Mouse (Mus musculus) adrenal gland, adult 18-20 months (tissue): Measurements from ENCODE around the gene Ak5. TPM values are rescaled to one million over a fixed set of nuclear protein-coding genes. Genes with fewer than 3 reads are reported as not detected.

Experiments
- DNase-seq, 2 experiments: peaks; one replicate each; pipeline ENCODE4 v3.0.0; 2021 to 2022; ENCODE audit warnings: low spot score in 2 of 2
- total RNA-seq, 2 experiments: library from RNA; stranded (reverse); gene quantifications; 1 replicate in 1 of 2; 2 replicates in 1 of 2; pipeline ENCODE4 v1.2.3; 2021

The Ak5 gene
- total RNA-seq, 2 experiments from 2014 or later: 3.0 to 4.4 TPM

DNA sequence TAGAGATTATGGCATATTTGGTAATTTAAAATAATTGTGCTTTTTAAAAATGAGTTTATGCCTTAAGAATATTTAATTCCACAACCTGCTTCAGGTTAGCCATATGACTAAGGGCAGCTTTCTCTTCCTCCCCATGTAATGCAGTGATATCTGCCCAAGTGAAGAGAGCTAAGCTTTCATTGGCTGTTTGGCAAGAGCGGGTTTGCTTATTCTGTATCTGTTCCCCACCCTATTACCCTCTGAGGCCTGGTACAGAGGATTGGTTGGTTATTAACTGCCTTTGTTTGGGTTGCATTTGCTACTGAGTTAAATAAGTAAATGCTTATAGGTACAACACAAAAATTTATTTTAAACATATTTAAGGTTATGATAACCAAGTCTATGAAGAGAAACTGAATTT is 221.2 kb downstream of the Ak5 start:
- no peak for DNase-seq

DNA sequence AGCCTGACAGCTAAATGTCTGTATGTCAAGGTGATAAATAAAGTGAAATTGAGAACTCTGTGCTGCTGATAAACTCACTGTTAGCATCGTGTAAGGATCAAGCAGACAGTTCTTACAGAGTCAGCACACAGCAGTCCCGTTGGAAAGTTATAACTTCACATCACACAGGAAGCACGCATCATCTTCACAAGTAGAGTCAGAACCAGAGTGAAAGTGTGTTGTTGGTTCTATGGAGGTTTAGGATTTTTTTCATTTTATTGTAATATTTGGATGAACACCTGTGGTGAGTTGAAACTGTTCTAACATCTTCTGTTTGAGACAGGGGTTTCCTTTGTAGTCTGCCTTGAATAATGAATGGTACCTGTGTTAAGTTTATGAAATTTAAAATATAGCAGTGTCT is 224.0 kb downstream of the Ak5 start:
- DNase-seq: no peak

- DNase-seq: no peak
These were observed 225.4 kb downstream of the Ak5 start for GRCm38 (mm10) chr3:152442795-152443194.

- no peak for DNase-seq
These were observed 230.1 kb downstream of the Ak5 start for GRCm38 (mm10) chr3:152438068-152438467.

GRCm38 (mm10) chr3:152435590-152435989 is 232.6 kb downstream of the Ak5 start:
- DNase-seq: no peak

- DNase-seq: no peak
These were observed 235.5 kb downstream of the Ak5 start for GRCm38 (mm10) chr3:152432677-152433076.

DNA sequence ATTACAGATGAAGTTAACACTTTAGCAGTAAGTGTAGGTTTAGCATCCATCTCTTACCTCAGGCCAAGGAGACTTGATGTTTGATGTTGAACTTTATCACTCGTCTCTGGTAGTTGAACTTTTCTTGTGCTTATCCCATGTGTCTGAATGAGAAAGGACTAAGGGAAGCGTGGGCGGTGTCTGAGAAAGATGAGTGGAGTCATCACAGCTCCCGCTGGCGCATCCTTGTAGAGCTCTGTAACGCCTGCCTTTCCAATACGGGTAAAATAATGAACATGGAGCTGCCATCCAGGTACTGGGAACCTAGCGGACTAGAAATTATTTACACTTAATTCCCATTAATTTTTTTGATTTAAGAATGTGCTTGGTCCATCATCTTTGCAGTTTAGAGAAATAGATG is 239.2 kb downstream of the Ak5 start:
- DNase-seq: no peak

Other genes starting within 250 kb of the Ak5 start
- gene Pigk, start 45.7 kb upstream of the Ak5 start, total RNA-seq: 10 to 100 TPM; 50.6 to 63.5 TPM